Mouse (Mus musculus) intestine, postnatal 0 days (tissue): Measurements from ENCODE around the gene Lrrc40. TPM values are rescaled to one million over a fixed set of nuclear protein-coding genes. Genes with fewer than 3 reads are reported as not detected.

Source experiments
- ATAC-seq: fragments of 200-750 bp; cut with Nextera tagmentation; 2 replicates; pipeline ENCODE4 v1.8.0; 2017; ENCODE audit warnings: mild to moderate bottlenecking, moderate TSS enrichment, moderate library complexity
- H3K27ac ChIP-seq: fragments of 300-500 bp; sonication (generic); 2 replicates; pipeline ENCODE4 v1.5.1; 2014; ENCODE audit warnings: mild to moderate bottlenecking, low read depth, low read length, moderate library complexity
- H3K27me3 ChIP-seq: fragments of 300-500 bp; sonication (generic); replicated peaks from 2 replicates; pipeline ENCODE4 v1.6.1; 2014; ENCODE audit warnings: low read length, mixed read lengths; ENCODE audit not compliant: control insufficient read depth, insufficient read depth
- H3K36me3 ChIP-seq: fragments of 300-500 bp; sonication (generic); 2 replicates; pipeline ENCODE4 v1.6.1; 2014; ENCODE audit warnings: mild to moderate bottlenecking, moderate library complexity; ENCODE audit not compliant: control insufficient read depth, insufficient read depth
- H3K4me1 ChIP-seq: fragments of 300-500 bp; sonication (generic); replicated peaks from 2 replicates; pipeline ENCODE4 v1.6.1; 2014; ENCODE audit warnings: antibody characterized with exemption, low read length, mixed read lengths; ENCODE audit not compliant: control insufficient read depth, insufficient read depth
- H3K4me2 ChIP-seq: fragments of 300-500 bp; sonication (generic); replicated peaks from 2 replicates; pipeline ENCODE4 v1.6.1; 2014; ENCODE audit warnings: low read depth, mild to moderate bottlenecking, moderate library complexity
- H3K4me3 ChIP-seq: fragments of 300-500 bp; sonication (generic); 2 replicates; pipeline ENCODE4 v1.5.1; 2014; ENCODE audit warnings: low read depth, low read length
- H3K9ac ChIP-seq: fragments of 300-500 bp; sonication (generic); 2 replicates; pipeline ENCODE4 v1.6.1; 2014; ENCODE audit warnings: mild to moderate bottlenecking, low read depth, low read length
- H3K9me3 ChIP-seq: fragments of 300-500 bp; sonication (generic); 2 replicates; pipeline ENCODE4 v1.6.1; 2016; ENCODE audit warnings: mixed run types; ENCODE audit not compliant: control insufficient read depth
- CTCF ChIP-seq: sonication (generic); IDR thresholded peaks from 2 replicates; pipeline ENCODE4 v1.5.1; 2016; ENCODE audit warnings: low read depth, mild to moderate bottlenecking, control low read depth, antibody characterized with exemption, moderate library complexity
- WGBS: fragments of 180-500 bp; shearing (Covaris S2); extraction: QIAGEN DNeasy Blood & Tissue Kit; methylation state at CpG from one replicate; pipeline ENCODE4 v1.1.7; 2014; 5-methylcytosine and 5-hydroxymethylcytosine counted together
- polyA plus RNA-seq: library from polyadenylated mRNA; unstranded; fragments of >200 nt; fragmentation: Nextera tagmentation; extraction: Ambion mirVana; gene quantifications from 2 replicates; pipeline ENCODE4 v1.2.1, GENCODE M21; 2015

Lrrc40 gene
- polyA plus RNA-seq, 1 experiment from 2014 or later: 17.8 TPM

DNA sequence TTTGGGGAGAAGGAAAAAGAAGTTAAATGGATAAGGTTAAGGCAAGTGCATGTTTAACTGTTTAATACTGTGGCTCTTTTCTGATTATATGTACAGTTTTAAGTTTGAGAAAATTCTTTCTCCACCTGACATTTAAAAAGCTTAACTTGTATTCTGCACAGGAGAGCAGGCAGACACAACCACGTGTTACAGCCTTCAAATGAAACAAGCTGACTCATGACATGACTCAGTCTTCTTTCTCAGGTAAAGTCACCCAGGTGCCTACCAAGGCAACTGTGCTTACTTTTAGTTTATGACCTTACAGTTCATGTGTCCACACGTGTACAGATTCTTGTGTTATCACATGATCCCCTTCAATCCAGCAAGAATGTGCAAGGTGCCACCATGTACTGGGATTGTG, 67.0 kb downstream of the Lrrc40 start:
- Histone ChIP-seq H3K27ac (no peak overlapping the region), H3K36me3 (no peaks in the 10 kb centered on the region), H3K9me3 (no peaks in the 10 kb centered on the region), H3K27me3 (no peaks in the 10 kb centered on the region), H3K4me2 (no peak overlapping the region), H3K4me3 (no peak overlapping the region), H3K9ac (no peak overlapping the region), H3K4me1 (no peaks in the 10 kb centered on the region)
- TF ChIP-seq CTCF: no peak
- no peak for ATAC-seq
- WGBS: 58% methylated on average over 2 of the region's 2 CpGs

DNA sequence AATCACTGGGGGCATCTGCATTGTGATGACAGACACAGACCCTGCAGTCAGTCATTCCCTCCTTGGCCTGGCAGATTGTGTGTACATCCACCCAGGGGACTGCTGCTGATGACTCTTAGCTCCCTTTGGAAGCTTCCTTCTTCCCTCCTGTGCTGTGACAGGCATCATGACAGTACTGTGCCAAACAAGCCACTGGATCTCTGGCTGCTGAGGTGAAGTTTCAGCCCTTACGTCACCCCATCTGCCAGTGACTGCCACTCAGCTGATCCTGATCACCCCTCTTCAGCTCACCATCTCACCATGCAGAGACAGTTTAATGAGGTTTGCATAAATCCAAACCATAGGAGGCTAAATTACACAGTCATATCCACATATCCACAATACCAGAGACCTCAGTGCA, 68.8 kb downstream of the Lrrc40 start:
- 85% methylated on average over 1 of the region's 1 CpGs for WGBS
- ATAC-seq: no peak

More for the DNA sequence above, 68.8 kb downstream of the Lrrc40 start:
- Histone ChIP-seq H3K9ac (no peak overlapping the region), H3K36me3 (no peaks in the 10 kb centered on the region), H3K9me3 (no peaks in the 10 kb centered on the region), H3K4me1 (no peaks in the 10 kb centered on the region), H3K27ac (no peak overlapping the region), H3K27me3 (no peaks in the 10 kb centered on the region), H3K4me2 (no peak overlapping the region), H3K4me3 (no peak overlapping the region)
- TF ChIP-seq CTCF: no peak

Other genes starting within 250 kb of the Lrrc40 start
- 14.7 and 19.7 TPM in 2 replicates for gene Cth, start 111.6 kb upstream of the Lrrc40 start, polyA plus RNA-seq
- 25.2 and 27.2 TPM in 2 replicates for gene Ankrd13c, start 89.4 kb upstream of the Lrrc40 start, polyA plus RNA-seq
- gene Srsf11, start within 50 bp of the Lrrc40 start, polyA plus RNA-seq: 126 and 142 TPM in 2 replicates